Mouse (Mus musculus) erythroblast, embryonic 14.5 days (primary cell): ENCODE results near the gene Rabgap1l.

ENCODE experiments used
- GATA1 ChIP-seq: IDR thresholded peaks from 2 replicates; pipeline ENCODE4 v1.6.1; 2012; ENCODE audit warnings: low read length, inconsistent platforms, mixed read lengths
- TAL1 ChIP-seq: IDR thresholded peaks from 3 replicates; pipeline ENCODE4 v1.6.1; 2012; ENCODE audit warnings: low read length, inconsistent platforms, mixed read lengths

DNA sequence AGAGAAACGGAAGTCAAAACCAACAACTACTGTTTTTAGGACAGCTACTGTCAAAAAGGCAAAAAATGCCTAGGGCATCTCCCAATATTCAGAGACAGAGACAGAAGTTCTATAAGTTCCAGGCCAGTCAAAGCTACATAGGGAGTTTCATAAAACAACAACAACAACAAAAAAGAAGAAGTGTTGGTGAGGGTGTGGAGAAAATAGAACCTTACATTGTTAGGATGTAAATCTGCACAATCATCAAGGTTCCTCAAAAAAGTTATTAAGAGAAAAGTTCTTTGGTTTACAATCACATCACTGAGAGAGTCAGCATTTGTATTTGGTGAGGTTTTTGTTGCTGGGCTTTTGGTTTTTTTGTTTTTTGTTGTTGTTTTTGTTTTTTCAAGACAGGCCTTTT, 472.3 kb downstream of the Rabgap1l start:
- TF ChIP-seq GATA1 (no peak), TAL1 (no peak)
